Mouse (Mus musculus) ovary, postnatal 14 days (tissue): ENCODE measurements around the gene Mus81.
"Not testable (repeated sequence)": the region's sequence is repeated elsewhere in the genome, so short reads cannot be mapped to it uniquely, and the experiment has no call there.

Experiments used
- DNase-seq: peaks from one replicate; pipeline ENCODE4 v3.0.0; 2022; ENCODE audit warnings: low spot score

Gene Mus81

DNA sequence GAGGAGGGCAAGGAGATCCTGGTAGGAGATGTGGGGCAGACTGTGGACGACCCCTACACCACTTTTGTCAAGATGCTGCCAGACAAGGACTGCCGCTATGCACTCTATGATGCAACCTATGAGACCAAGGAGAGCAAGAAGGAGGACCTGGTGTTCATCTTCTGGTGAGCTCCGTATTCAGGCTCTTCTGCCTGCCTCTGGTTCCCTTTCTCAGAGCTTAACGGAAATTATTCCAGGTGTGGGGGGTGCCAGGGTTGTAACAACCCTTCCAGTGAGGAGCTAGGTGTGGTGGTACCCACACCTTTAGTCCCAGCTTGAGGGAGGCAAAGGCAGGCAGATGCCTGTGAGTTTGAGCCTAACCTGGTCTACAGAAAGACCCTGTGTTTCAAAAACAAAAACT, 4.4 kb upstream of the Mus81 start:
- no peak for DNase-seq

DNA sequence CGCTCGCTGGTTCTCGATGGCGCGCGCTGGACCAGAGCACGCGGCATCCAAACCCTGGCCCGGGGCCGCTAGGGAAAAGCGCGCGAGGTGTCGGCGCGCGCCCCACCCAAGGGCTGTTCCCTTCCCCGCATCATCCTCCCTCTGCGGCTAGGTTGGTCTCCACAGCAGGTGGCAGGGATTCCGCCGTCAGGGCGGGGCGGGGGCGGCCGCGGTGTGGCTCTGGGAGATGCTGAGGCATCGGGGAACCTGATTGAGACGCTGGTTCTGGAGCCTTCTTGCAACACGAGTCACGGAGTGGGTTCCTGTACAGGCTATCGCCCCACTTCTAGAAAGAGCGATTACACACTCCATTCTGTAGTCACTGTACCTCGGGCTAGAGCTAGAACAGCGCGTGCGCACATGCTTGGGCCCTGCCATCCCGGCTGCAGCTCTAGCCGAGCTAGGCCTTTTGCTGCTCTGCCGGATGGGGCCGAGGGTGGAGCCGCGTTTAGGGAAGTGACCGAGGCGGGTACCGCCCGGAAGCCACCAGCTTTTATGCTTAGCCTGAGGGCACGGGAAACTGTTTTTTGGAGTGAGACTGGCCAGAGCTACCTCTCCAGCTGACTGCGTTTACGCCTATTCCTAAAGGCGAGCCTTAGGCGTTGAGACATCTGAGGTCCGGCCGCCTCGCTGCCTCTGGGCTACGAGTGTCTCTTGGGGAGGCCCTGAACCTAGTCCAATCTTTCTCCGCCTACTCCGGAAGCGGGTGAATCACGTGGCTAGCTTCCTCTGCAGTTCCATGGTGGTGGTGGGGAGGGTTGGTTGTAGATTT, 2.9 kb upstream of the Mus81 start:
- peak; percentile 65 for DNase-seq

DNA sequence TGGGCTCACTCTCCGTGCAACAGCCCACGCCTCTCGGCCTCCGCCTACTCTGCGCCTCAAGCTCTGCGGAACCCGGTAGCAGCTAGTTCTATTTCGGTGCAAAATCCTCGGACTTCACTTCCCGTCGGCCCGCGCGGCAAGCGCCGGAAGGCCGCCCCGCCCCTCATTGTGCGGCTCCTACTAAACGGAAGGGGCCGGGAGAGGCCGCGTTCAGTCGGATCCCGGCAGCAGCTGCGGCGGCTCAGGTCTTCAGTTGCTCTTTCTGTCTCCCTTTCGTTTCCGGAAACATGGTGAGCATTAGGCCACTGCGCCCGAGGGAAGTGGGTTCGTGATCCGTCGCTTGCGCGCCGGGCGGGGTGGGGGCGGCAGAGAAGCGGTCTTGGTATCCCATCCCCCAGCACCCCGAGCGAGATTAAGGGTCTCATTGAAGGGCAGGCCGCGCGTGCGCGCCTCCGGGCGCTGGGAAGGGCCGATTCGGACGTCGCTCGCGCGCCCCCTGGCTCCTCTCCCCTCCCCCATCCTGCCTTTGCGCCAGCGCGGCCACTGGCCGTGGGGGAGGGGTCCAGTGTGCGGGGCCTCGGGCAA, 2.2 kb upstream of the Mus81 start, which contains the start of gene Cfl1:
Gene Cfl1, plus strand, starts transcription at position 143 of the 585 bp plus-strand sequence.
- DNase-seq = peak; percentile 85

DNA sequence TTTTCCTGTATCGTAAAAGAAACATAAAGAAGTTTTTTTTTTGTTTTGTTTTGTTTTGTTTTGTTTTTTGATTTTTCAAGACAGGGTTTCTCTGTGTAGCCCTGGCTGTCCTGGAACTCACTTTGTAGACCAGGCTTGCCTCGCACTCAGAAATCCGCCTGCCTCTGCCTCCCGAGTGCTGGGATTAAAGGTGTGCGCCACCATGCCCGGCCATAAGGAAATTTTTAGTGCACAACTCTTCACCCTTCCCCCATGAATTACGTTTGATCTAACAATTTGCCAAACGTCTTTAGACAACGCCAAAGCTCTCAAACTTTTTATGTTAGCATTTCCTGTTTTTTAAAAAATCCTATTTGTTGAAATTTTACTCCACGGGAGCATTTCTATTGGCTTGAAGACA, 1.5 kb upstream of the Mus81 start:
- not testable (repeated sequence) for DNase-seq

DNA sequence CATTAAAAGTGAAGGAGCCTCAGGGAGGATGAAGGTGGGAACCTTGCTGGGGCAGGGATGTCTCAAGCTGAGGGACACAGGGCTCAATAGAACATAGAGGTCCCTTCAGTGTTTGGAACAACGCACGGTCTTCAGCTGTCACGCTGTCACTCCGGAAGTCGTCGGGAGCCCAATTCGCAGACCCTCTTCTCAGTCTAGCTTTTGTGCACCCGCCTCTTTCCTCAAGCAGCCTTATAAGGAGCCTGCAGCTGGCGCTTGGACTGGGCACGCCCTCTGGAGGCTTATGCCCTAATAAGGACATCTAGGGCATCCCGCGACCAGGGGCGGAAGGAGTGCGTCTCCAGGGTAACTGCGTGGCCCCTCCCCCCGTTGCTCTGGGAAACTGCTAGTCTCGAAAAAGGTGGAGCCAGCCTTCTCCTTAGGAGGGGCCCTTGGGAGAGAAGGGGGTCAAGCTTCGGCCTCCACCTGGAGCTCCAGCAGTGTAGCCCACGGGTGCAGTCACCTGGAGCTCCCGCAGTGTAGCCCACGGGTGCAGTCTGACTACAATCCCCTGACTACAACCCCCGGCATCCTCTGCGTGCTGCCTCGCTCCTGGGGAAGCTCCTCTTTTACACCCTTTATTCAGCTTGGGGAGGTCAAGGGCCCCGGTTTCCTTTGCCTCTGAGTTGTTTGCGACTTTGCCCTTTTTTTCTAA, 823 bp upstream of the Mus81 start:
- DNase-seq = peak; percentile 92

DNA sequence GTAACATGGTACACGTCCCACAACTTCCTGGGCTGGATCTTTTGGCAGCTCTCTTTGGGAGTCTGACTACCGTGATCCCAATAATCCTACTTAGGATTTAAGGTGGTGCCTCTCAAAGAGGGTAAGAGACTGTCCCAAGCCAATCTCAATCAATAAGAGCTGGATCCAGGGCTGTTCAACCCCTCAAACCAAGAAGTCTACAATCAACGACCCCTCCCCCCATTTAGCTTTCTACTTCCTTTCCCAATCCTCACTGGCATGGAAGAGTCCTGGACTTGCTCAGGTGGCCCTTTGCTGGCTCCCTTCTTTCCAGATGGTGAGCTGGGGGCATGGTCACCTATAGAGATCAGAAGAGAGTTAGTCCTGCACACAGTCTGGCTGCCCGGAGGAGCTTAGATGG, 1.4 kb downstream of the Mus81 start:
- DNase-seq = no peak

DNA sequence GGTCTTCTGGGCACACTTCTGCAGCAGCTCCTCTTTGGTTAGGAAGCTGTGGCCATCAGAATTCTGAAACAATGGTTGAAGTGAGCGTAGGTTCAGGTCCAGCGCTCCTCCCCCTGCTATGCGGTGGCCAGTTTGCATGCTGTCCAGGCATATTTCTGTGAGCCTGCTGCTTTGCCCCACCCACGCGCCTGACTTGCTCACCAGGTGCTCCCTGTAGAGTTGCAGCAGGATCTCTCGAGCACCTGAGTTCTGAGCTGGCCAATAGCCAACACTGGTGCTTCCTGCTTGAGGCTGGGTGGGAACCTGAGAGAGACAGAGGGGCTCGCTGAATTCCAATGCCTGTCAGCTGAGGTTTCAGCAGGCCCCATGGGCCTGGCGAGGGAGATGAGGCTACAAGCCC, 1.9 kb downstream of the Mus81 start:
- no peak for DNase-seq

DNA sequence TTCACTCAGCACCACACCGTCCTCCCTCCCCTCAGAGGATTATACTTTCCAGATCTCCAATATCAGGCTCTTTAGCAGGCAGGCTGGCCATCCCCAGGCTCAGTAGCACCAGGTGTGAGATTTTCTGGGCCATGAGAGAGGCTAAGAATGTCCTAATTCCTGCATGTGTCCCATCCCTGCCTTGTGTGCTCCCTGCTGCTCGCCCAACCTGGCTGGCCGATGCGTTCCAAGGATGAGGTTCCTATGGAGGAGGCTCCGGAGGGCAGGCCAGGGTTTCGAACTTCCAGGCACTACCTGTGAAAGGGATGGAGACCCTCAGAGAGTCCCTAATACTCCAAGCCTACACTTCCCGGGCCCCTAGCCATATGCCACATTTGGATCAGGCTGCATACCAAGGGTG, 2.4 kb downstream of the Mus81 start:
- no peak for DNase-seq

DNA sequence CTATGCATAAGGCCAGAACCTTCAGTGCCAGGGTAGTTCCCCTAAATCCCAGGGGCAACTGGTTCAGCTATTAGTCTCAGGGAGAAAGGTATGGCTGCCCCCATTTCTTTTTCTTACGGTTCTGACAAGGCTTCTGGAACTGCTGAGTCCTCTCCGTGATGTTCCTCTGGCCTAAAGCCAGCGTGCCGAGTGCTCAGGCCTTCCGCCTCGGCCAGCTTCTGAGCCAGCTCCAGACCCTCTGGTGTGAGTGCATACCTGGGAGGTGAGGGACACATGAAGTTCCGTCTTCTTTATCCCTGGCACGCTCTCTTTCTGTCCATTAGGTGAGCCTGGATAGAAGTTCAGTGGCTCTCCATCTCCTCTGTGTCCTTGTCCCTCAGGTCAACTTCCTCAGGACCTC, 2.8 kb downstream of the Mus81 start:
- DNase-seq = no peak

DNA sequence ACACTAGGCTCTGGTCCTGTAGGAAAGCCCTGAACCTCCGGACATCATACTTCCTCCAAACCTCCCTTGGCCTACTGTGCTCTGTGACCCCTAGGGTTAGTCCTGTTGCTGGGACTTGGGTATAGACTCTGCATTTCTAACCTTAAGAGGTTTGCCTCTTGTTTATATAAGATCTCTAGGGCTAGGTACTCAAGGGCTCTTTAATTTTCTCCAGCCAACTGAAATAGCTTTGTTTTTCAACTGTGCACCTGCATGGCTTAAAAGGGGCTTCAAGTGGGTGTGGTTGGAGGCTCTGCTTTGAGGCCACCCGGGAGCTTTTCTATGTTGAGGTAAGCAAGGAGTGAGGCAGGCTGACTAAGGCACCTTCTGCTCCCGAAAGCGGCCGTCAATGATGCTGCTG, 3.7 kb downstream of the Mus81 start:
- DNase-seq = no peak

DNA sequence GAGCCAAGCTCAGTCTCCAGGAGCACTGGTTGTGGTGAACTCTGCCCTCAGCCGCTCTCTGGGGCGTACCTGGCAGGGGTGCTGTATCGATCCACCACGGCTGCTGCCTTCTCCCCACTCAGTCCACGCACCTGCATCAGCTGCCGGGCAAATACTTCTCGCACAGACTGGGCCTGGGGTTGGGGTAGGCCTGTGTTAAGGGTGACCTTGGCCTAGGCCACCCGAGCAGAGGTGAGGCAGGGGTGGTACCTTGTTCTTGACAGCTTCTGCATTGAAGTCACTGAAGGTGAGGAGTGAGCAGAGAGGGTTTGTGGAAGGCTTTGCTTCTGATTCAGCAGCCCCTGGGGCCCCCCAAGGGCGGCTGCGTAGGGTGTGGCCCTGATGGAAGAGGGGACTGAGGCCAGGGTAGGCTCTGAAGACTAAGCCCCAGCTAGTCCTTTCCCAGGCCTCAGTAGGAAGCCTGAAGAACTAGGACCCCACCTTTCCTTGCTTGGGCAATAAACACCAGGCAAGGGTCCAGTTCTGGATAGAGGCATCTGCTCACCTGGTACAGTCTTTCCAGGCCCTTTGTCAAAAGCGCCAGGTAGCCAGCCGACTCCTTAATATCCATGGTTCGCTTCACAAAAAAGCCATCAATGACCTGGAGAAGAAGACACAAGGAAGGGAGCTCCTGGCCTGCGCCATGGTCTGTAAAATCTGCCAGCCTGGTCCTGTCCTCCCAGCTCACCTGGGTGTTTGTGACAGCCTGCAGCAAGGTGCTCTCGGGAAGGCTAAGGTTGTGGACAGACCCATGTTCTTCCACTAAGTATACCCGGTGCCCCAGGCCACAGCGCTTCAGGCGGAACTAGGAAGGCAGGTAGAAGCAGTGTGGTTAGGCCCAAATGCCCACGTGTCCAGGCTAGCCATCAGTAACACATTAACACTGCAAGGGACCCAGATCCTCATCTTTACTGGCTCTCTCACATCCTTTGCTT, 4.5 kb downstream of the Mus81 start:
- no peak for DNase-seq

DNA sequence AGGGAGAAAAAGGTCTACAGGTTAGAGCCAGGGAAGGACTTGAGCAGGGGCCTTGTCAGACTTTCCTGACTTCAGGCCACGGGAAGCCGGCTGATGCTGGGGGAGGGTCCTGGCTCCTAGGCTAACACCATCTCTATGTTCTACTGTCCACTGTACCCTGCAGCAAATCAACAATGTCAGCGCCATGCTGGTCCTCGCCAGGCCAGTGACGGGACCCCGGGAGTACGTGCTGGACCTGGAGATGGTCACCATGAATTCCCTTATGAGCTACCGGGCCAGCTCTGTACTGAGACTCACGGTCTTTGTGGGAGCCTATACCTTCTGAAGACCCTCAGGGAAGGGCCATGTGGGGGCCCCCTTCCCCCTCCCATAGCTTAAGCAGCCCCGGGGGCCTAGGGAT, 6.8 kb downstream of the Mus81 start:
- DNase-seq = no peak

DNA sequence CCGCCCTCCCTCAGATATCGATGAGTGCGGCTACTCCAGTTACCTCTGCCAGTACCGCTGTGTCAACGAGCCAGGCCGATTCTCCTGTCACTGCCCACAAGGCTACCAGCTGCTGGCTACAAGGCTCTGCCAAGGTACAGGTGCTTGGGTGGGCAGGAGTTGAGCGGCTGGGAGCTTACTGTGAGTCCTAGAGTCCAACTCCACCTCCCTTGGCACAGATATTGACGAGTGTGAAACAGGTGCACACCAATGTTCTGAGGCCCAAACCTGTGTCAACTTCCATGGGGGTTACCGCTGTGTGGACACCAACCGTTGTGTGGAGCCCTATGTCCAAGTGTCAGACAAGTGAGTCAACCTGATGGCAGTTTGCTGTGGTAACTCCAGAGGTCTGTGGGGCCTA, 8.2 kb downstream of the Mus81 start:
- no peak for DNase-seq

DNA sequence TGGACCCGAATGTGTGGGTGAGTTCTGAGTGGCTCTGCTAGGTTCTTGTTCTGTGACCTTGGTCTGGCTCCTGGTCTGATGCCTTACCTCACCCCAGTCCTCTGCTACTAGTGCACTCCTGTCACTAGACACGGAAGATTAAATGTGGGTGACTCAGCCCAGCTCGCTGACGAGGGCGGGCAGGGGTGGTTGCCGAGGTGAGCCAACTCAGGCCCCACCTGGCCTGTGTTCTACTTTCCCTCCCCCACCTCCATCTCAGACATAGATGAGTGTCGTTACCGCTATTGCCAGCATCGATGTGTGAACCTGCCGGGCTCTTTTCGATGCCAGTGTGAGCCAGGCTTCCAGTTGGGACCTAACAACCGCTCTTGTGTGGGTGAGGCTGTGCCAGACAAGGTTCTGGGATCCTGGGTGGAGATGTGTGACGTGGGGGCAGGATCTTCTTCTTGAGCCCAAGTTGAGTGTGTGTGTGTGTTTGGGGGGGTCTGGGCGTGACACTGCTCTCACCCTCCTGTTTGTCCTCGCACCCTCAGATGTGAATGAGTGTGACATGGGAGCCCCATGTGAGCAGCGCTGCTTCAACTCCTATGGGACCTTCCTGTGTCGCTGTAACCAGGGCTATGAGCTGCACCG, 10.4 kb downstream of the Mus81 start:
- no peak for DNase-seq

DNA sequence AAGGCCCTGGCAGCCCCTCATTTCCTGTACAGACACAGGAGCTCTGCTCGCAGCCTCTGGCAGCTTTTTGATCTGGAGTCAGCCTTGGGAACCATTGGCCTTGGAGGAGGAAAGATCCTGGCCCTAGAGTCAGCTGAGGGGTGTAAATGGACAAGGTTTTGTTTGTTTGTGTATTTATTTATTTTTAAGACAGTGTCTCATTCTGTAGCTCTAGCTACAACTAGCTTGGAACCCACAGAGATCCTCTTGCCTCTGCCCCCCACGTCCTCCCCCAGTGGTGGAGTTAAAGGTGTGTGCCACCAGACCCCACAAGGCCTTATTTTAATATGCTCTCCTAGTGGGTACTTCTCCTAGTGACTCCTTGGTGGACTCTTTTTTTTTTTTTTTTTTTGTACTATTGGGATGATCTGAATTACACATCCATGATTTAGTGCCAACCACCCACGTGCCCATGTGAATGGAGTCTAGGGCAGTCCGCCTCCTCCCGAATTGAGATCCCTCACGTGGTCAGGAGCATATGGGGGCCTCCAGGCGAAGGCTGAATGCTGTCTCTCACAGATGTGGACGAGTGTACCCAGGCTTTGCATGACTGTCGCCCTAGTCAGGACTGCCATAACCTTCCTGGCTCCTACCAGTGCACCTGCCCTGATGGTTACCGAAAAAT, 11.1 kb downstream of the Mus81 start:
- DNase-seq = no peak

DNA sequence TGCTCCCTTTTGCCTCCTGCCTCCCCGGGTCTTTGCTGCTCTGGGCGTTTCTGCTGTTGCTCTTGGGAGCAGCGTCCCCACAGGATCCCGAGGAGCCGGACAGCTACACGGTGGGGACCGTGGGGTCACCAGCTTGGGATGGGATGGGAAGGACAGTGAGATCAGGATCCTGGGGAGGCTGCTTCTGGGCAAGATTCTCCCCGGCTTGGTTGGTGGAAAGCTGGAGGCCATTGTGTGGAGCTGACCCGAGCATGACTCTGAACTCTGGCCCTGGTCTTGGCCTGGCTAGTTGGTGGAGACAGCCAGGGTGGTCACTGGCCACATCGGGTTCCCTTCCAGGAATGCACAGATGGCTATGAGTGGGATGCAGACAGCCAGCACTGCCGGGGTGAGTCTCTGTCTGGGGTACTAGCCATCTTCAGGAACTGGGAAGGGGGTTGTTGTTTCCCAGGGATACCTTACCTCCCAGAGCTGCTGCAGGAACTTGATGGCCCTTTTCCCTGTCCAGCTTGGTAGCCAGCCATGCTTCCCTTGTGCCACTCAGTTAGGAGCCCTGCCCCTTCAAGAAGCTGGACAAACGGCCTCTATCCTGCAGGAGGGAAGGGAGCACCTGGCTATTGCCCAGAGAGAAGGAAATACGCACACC, 13.0 kb downstream of the Mus81 start:
- DNase-seq = no peak

DNA sequence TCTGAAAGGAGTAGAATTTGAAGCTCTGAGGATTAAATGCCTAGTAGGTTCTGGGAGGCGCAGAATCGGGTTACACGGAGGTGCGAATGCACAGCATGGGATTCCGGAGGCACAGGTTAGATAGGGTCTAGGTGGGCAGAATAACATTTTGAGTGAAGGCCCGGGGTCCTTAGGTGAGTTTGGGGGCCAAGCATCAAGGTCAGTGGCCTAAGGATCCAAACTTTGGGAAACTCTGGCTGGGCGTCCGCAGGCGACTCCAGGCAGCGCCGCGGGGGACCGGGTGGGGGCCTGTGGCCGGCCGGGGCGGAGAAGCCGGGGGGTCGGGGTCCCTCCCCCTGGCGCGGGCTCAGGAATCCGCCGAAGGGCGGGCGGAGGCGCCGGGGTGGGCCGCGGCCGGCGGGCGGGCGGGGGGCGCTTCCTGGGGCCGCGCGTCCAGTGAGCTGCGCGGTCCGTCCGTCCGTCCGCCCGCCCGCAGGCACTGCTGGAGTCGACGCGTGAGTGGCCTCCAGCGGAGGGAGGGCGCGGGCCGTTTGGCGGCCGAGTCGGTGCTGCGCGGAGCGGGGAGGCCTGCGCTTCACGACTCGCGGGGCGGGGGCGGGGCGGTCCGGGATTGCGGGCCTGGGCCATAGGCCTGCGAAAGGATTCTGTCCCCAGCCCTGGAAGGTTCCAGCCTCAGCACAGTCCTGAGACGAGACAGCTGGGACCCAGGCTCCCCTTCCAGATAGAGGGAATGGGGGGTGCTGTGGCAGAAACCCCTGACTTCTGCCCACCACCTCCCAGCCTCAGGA, 13.7 kb downstream of the Mus81 start:
- peak; percentile 44 for DNase-seq

DNA sequence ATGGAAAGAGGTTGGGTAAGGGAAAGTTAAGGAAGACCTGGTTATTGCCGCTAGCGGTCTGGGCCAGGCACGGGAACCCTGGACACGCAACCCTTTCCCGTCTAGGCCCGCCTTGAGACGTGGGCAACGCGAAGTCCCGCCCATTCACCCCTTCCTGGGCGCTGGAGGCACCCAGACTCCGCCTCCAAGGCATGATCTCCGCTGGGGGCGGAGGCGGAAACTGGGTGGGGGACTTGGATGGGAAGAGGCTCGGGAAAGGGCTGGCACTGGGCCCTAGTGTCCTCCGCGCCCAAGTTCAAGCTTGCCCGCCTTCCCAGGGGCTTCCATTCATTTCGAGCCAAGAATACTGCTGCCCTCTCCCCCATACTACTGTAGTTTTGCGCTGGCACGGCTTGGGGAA, 14.5 kb downstream of the Mus81 start, which contains the start of gene Efemp2:
Gene Efemp2, plus strand, starts transcription at position 235 of the 400 bp plus-strand sequence.
- peak; percentile 61 for DNase-seq

DNA sequence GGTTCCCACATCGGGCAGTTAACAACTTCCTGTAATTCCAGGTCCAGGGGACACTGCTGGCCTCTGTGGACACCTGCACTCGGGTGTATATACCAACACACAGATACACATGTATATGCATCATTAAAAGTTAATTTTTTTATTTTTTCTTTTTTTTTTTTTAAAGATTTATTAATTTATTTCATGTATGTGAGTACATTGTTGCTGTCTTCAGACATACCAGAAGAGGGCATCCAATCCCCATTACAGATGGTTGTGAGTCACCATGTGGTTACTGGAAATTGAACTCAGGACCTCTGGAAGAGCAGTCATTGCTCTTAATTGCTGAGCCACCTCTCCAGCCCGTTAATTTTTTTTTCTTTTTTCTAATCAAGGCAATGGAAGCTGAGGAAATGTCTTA, 15.3 kb downstream of the Mus81 start:
- no peak for DNase-seq

DNA sequence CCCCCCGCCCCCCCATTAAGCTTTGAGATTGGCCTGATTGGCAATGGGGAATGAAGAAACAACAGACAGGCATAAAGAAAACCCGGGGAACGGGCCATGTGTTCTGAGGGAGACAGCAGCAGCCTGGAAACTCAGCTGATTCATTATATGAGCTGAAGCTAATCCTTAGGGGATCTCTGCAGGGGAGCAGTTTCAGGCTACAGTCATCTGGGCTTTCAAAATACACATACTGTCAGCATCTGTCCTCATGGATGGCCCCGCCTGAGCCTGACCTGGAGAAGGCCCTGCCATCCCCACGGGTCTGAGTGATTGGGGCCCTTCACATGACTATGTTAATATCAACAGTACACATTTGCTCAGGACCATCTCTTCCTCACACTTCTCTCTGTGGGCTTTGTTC, 16.4 kb downstream of the Mus81 start:
- DNase-seq = no peak
